In genomic region chr3:128212256-128212655, GRCm38 (mm10) we compare ENCODE assay signal across 9 mouse cellular contexts.
DNase-seq lines count a peak whose midpoint lies in the region; ATAC-seq and TF ChIP-seq lines count a peak whose summit lies in the region.
"Had no signal": no experiment of that assay in that cellular context is flagged by ENCODE, and none has a peak within 500 bp of the region (broad histone marks: within the 10 kb centered on the region; RNA-seq: fewer than 3 reads in every experiment).

No protein-coding gene starts in this region.

- no peaks in the 10 kb centered on the region for H3K36me3 ChIP-seq in heart, embryonic 16.5 days (ENCODE audit: control insufficient read depth, insufficient read depth)
- no peaks in the 10 kb centered on the region for H3K36me3 ChIP-seq in hindbrain, postnatal 0 days (ENCODE audit: insufficient read depth, low read length)
- no peaks in the 10 kb centered on the region for H3K36me3 ChIP-seq in midbrain, embryonic 13.5 days

- no peak for TF ChIP-seq CTCF in hindbrain, postnatal 0 days (IDR thresholded peaks at IDR 0.05; ENCODE audit: low read depth)

- peaks cover 3% of the 10 kb centered on the region; the same call in 1 of the 2 replicates for H3K4me1 ChIP-seq in heart, embryonic 16.5 days (ENCODE audit: control insufficient read depth, insufficient read depth, low read length)
- 0 out of 2 replicates have a peak, but pooled peaks cover 3% of the 10 kb centered on the region for H3K4me1 ChIP-seq in hindbrain, postnatal 0 days (ENCODE audit: insufficient read depth, low read length)
- no peaks in the 10 kb centered on the region for H3K4me1 ChIP-seq in midbrain, embryonic 13.5 days (replicated peaks)

- DNase-seq in heart, adult 8-10 months (ENCODE audit: low spot score) = no peak
- peak; percentile 75 for DNase-seq in ovary, adult 18-20 months (ENCODE audit: low spot score)
- DNase-seq in ovary, postnatal 10 days (ENCODE audit: low spot score) = no peak
- peak; percentile 81 for DNase-seq in hindbrain, postnatal 0 days (ENCODE audit: low spot score)
- DNase-seq in frontal cortex, postnatal 25 days (ENCODE audit: low spot score in 2 of 2) = no peak
- DNase-seq: gastrocnemius, postnatal 14 days had no signal

- H3K9ac ChIP-seq in heart, embryonic 16.5 days (ENCODE audit: low read length) = no peak overlapping the region
- no peak overlapping the region for H3K9ac ChIP-seq in hindbrain, postnatal 0 days (replicated peaks; ENCODE audit: low read length)
- H3K9ac ChIP-seq in midbrain, embryonic 13.5 days (replicated peaks) = no peak overlapping the region

- no peaks in the 10 kb centered on the region for H3K27me3 ChIP-seq in heart, embryonic 16.5 days (ENCODE audit: control insufficient read depth, insufficient read depth, low read length)
- no peaks in the 10 kb centered on the region for H3K27me3 ChIP-seq in hindbrain, postnatal 0 days (ENCODE audit: insufficient read depth, low read length)
- H3K27me3 ChIP-seq in midbrain, embryonic 13.5 days = no peaks in the 10 kb centered on the region

- H3K27ac ChIP-seq in heart, embryonic 16.5 days (ENCODE audit: low read length) = no peak overlapping the region
- H3K27ac ChIP-seq in hindbrain, postnatal 0 days = no peak overlapping the region
- no peak overlapping the region for H3K27ac ChIP-seq in midbrain, embryonic 13.5 days

- H3K4me3 ChIP-seq in heart, embryonic 16.5 days (ENCODE audit: low read length) = no peak overlapping the region
- H3K4me3 ChIP-seq in hindbrain, postnatal 0 days (ENCODE audit: low read length) = no peak overlapping the region
- H3K4me3 ChIP-seq in midbrain, embryonic 13.5 days (replicated peaks) = no peak overlapping the region

- no peaks in the 10 kb centered on the region for H3K9me3 ChIP-seq in heart, embryonic 16.5 days (replicated peaks; ENCODE audit: control insufficient read depth, low read length)
- no peaks in the 10 kb centered on the region for H3K9me3 ChIP-seq in hindbrain, postnatal 0 days (ENCODE audit: low read length)
- H3K9me3 ChIP-seq in midbrain, embryonic 13.5 days = no peaks in the 10 kb centered on the region

- ATAC-seq in heart, embryonic 16.5 days (replicated peaks; ENCODE audit: extremely low read depth, insufficient read depth, low FRiP score) = peak; percentile 32; the same call in 1 of the 2 replicates
- peak; percentile 55 for ATAC-seq in hindbrain, postnatal 0 days
- no peak for ATAC-seq in frontal cortex, adult (ENCODE audit: low TSS enrichment)
- ATAC-seq in midbrain, embryonic 13.5 days = no peak

- H3K4me2 ChIP-seq in heart, embryonic 16.5 days (ENCODE audit: low read depth, low read length) = no peak overlapping the region
- H3K4me2 ChIP-seq in hindbrain, postnatal 0 days (ENCODE audit: low read depth, low read length) = no peak overlapping the region
- no peak overlapping the region for H3K4me2 ChIP-seq in midbrain, embryonic 13.5 days (replicated peaks)

- WGBS in heart, embryonic 16.5 days = 35% methylated on average over 3 of the region's 3 CpGs
- 29% methylated on average over 3 of the region's 3 CpGs for WGBS in hindbrain, postnatal 0 days
- 73% methylated on average over 3 of the region's 3 CpGs for whole genome bisulfite sequencing in midbrain, embryonic 13.5 days

Comparison
In these comparisons a context has a peak if more than half of its experiments do, and no peak if none do; other contexts are left out.
1. DNase-seq: peak in ovary, adult 18-20 months (single experiment) and hindbrain, postnatal 0 days (single experiment); none in heart, adult 8-10 months (single experiment), ovary, postnatal 10 days (single experiment) and frontal cortex, postnatal 25 days (0 of 2).
2. ATAC-seq: peak in heart, embryonic 16.5 days (single experiment) and hindbrain, postnatal 0 days (single experiment); none in frontal cortex, adult (single experiment) and midbrain, embryonic 13.5 days (single experiment).